Mouse (Mus musculus): ENCODE measurements around the gene Glis3. TPM values are rescaled to one million over a fixed set of nuclear protein-coding genes. Genes with fewer than 3 reads are reported as not detected.
A peak's percentile ranks its signal among the peaks of the same experiment; 100 is the strongest.

The Glis3 gene
- polyA plus RNA-seq, 1 experiment from 2014 or later, result 4.4 TPM

DNA sequence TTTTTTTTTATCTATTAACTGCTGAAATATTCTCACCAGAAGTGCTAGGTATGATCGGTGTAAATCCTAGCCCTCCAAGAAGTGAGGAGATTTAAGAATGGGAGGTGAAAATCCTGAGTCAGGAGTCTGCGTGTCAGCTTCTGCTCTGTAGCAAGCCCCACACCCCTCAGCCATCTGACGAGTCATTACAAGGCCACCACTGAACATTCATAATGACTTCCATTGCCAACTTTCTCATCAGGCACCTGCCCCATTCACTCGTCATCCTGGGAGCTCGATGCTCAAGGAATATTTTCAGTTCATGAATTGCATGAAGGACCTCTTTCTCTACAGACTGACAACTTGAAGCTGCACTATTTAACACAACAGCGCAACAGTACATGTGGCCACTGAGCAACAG is 32.5 kb downstream of the Glis3 start:
- WGBS, result 89% methylated on average over 6 of the region's 6 CpGs
- no peak overlapping the region for H3K27ac ChIP-seq (replicated peaks; ENCODE audit: low read depth, low read length)

DNA sequence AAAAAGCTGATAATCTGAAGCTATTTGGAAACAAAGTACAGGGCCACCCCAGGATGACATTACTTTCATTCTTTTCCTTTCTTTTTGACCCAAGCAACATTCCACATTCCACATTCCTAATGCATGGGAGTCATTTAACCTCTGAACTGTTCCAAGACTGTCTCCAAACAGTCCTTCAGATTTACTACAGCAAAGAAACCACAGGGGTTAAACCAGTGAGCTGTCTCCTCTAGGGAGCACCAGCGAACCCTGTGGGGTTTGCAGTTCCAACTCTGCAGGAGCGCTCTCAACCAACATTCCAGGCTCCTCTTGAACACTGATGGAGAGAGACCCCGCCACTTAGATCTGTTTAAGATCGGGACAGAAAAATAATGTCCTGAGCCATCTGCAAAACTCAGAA is 33.6 kb downstream of the Glis3 start:
- no peak overlapping the region for H3K4me3 ChIP-seq (replicated peaks; ENCODE audit: low read depth, low read length)
- WGBS, result 67% methylated on average over 4 of the region's 4 CpGs
- H3K4me2 ChIP-seq (ENCODE audit: low read length), result no peak overlapping the region
- no peak overlapping the region for H3K27ac ChIP-seq (replicated peaks; ENCODE audit: low read depth, low read length)
- H3K9ac ChIP-seq (replicated peaks; ENCODE audit: low read length), result no peak overlapping the region
- ATAC-seq (ENCODE audit: low FRiP score, low TSS enrichment) (no peak), DNase-seq (no peak)
- H3K9me3 ChIP-seq (ENCODE audit: control insufficient read depth, low read length), result no peaks in the 10 kb centered on the region
- no peaks in the 10 kb centered on the region for H3K36me3 ChIP-seq (ENCODE audit: control insufficient read depth, insufficient read depth, low read length)
- no peaks in the 10 kb centered on the region for H3K27me3 ChIP-seq (ENCODE audit: control insufficient read depth, insufficient read depth, low read length)
- no peaks in the 10 kb centered on the region for H3K4me1 ChIP-seq (ENCODE audit: control insufficient read depth, insufficient read depth, low read length)

More for the DNA sequence above, 32.5 kb downstream of the Glis3 start:
- Histone ChIP-seq H3K4me3 (replicated peaks; ENCODE audit: low read depth, low read length) (no peak overlapping the region), H3K4me1 (ENCODE audit: control insufficient read depth, insufficient read depth, low read length) (no peaks in the 10 kb centered on the region), H3K4me2 (ENCODE audit: low read length) (no peak overlapping the region), H3K9me3 (ENCODE audit: control insufficient read depth, low read length) (no peaks in the 10 kb centered on the region), H3K27me3 (ENCODE audit: control insufficient read depth, insufficient read depth, low read length) (no peaks in the 10 kb centered on the region), H3K36me3 (ENCODE audit: control insufficient read depth, insufficient read depth, low read length) (no peaks in the 10 kb centered on the region), H3K9ac (replicated peaks; ENCODE audit: low read length) (no peak overlapping the region)
- no peak for DNase-seq
- ATAC-seq (ENCODE audit: low FRiP score, low TSS enrichment), result no peak

DNA sequence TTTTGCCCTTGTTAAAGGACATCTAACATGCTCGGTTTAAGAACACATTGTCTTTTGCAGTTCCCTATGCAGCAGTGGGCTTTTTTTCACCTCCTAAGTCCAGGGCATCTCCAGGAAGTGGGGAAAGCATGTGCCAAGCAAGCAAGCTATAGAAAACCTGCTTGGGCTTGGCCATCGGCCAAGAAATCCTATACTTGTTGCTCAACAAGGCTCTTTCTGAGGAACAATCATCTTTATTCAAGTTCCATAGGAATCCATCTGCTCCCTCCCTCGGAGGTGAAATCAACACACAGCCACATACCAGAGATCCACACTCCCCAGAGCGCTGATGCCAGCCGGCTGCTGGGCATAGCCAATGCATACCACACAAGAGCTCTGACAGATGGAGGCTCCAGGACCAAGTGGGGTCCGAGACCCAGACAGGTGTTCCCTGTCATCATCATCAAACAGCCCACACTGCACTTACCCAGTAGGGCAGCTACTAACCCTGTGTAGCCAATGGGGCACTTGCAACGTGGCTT is 39.0 kb downstream of the Glis3 start:
- no peaks in the 10 kb centered on the region for H3K36me3 ChIP-seq (ENCODE audit: control insufficient read depth, insufficient read depth, low read length)
- no peaks in the 10 kb centered on the region for H3K9me3 ChIP-seq (ENCODE audit: control insufficient read depth, low read length)
- peak; percentile 43 for DNase-seq
- no peak overlapping the region for H3K4me3 ChIP-seq (replicated peaks; ENCODE audit: low read depth, low read length)
- 0 out of 2 replicates have a peak, but pooled peaks cover 3% of the 10 kb centered on the region for H3K4me1 ChIP-seq (ENCODE audit: control insufficient read depth, insufficient read depth, low read length)
- no peak for ATAC-seq (ENCODE audit: low FRiP score, low TSS enrichment)
- no peak overlapping the region for H3K9ac ChIP-seq (replicated peaks; ENCODE audit: low read length)
- WGBS, result 61% methylated on average over 7 of the region's 7 CpGs
- no peak overlapping the region for H3K4me2 ChIP-seq (ENCODE audit: low read length)
- H3K27me3 ChIP-seq (ENCODE audit: control insufficient read depth, insufficient read depth, low read length), result no peaks in the 10 kb centered on the region
- no peak overlapping the region for H3K27ac ChIP-seq (replicated peaks; ENCODE audit: low read depth, low read length)

DNA sequence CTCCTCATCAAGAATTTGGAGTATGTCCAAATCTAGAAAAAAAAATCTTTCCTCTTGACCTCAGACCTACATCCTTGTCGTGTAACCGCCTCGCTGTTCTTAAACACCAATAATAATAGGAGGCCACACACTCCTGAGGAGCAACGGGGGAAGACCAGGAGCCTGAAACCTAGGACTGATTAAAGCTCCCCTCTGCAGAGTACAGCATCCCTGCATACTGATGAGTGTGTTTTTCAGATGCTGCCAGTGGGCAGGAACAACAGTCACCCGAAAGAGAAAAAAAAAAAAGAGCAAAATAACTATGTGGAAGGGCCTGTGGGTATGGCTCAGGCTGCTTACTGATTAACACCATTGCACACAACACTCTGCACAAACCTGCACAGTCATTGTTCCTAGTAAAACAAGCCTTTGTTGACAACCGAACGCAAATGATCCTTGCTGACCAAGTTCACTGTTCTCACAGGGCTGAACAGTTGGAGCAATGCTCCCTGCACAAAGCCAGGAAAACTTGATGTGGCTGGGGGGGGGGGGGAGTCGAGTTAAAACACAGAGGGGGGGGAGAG is 43.8 kb downstream of the Glis3 start:
- Histone ChIP-seq H3K9me3 (ENCODE audit: control insufficient read depth, low read length) (no peaks in the 10 kb centered on the region; the same call in 1 of the 2 replicates), H3K9ac (replicated peaks; ENCODE audit: low read length) (no peak overlapping the region), H3K4me1 (ENCODE audit: control insufficient read depth, insufficient read depth, low read length) (0 out of 2 replicates have a peak, but pooled peaks cover 7% of the 10 kb centered on the region), H3K27me3 (ENCODE audit: control insufficient read depth, insufficient read depth, low read length) (no peaks in the 10 kb centered on the region), H3K36me3 (ENCODE audit: control insufficient read depth, insufficient read depth, low read length) (no peaks in the 10 kb centered on the region), H3K27ac (replicated peaks; ENCODE audit: low read depth, low read length) (no peak overlapping the region), H3K4me2 (ENCODE audit: low read length) (no peak overlapping the region), H3K4me3 (replicated peaks; ENCODE audit: low read depth, low read length) (no peak overlapping the region)
- WGBS, result 24% methylated on average over 7 of the region's 8 CpGs
- DNase-seq (peak; percentile 36), ATAC-seq (ENCODE audit: low FRiP score, low TSS enrichment) (no peak)

DNA sequence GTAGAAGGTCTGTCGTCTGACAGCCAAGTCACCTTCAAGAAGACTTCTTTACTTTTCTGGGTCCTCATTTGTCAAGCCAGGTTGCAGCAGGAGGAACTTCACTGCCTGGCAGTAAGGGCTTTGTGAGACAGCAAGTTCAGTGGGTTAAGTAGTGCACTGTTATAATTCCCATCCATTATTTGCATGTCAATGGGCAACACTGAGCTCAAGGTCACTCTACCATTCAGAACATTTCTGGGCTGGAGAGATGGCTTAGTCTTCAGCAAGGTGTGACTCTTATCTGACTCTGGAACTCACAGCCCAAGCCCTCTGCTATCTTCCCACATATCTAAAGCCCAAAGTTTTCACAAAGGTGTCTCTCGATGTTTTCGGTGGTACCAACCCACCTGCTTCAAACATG is 44.9 kb downstream of the Glis3 start:
- Histone ChIP-seq H3K36me3 (ENCODE audit: control insufficient read depth, insufficient read depth, low read length) (no peaks in the 10 kb centered on the region), H3K4me2 (ENCODE audit: low read length) (no peak overlapping the region), H3K27me3 (ENCODE audit: control insufficient read depth, insufficient read depth, low read length) (no peaks in the 10 kb centered on the region), H3K9me3 (ENCODE audit: control insufficient read depth, low read length) (no peaks in the 10 kb centered on the region; the same call in 1 of the 2 replicates), H3K4me3 (replicated peaks; ENCODE audit: low read depth, low read length) (no peak overlapping the region), H3K4me1 (ENCODE audit: control insufficient read depth, insufficient read depth, low read length) (0 out of 2 replicates have a peak, but pooled peaks cover 7% of the 10 kb centered on the region), H3K27ac (replicated peaks; ENCODE audit: low read depth, low read length) (no peak overlapping the region), H3K9ac (replicated peaks; ENCODE audit: low read length) (no peak overlapping the region)
- 96% methylated on average over 3 of the region's 3 CpGs for WGBS
- no peak for ATAC-seq (ENCODE audit: low FRiP score, low TSS enrichment)
- no peak for DNase-seq

DNA sequence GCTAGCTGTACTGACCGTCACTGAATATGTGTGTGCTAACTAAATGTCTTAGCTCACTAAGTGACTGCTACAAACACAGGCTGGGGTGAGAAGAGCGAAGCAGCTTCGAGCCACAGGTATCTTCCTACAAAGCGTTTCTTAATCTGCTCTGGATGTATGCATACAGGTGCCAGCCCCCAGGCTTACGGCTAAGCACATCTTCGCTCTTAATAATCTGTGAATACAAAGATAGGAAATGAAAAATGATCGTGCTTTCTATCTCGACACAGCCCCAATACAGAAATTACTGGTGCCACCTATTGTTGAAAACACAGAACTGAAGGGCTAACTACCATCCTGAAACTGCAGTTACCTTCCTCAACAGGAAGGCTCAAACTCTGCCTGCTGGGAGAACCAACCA is 51.5 kb downstream of the Glis3 start:
- no peak overlapping the region for H3K4me2 ChIP-seq (ENCODE audit: low read length)
- no peaks in the 10 kb centered on the region; the same call in 1 of the 2 replicates for H3K9me3 ChIP-seq (ENCODE audit: control insufficient read depth, low read length)
- no peak overlapping the region for H3K9ac ChIP-seq (replicated peaks; ENCODE audit: low read length)
- H3K27ac ChIP-seq (replicated peaks; ENCODE audit: low read depth, low read length), result no peak overlapping the region
- DNase-seq (peak; percentile 83), ATAC-seq (ENCODE audit: low FRiP score, low TSS enrichment) (no peak)
- no peaks in the 10 kb centered on the region for H3K4me1 ChIP-seq (ENCODE audit: control insufficient read depth, insufficient read depth, low read length)
- no peaks in the 10 kb centered on the region for H3K36me3 ChIP-seq (ENCODE audit: control insufficient read depth, insufficient read depth, low read length)
- H3K4me3 ChIP-seq (replicated peaks; ENCODE audit: low read depth, low read length), result no peak overlapping the region
- no peaks in the 10 kb centered on the region for H3K27me3 ChIP-seq (ENCODE audit: control insufficient read depth, insufficient read depth, low read length)
- WGBS, result 41% methylated on average over 8 of the region's 8 CpGs

DNA sequence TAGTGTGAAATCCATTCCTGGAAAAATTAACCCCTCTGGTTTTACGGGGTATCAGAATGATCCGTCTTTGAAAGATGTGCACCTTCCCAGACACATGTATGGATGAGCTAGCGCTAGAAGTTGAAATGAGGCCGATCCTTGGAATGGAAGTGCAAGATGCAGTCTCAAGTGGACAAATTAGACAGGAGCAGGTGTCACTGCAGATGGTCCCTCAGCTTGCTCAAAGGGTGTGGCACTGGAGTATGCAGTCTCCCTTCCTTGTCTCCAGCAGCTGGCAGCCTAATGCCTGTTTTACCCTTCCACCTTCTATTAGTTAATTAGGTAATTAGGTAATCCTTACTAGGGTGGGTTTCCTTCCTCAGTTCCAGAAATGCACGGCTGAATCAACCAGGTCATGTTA is 53.7 kb downstream of the Glis3 start:
- no peak for DNase-seq
- Histone ChIP-seq H3K36me3 (ENCODE audit: control insufficient read depth, insufficient read depth, low read length) (no peaks in the 10 kb centered on the region), H3K9me3 (ENCODE audit: control insufficient read depth, low read length) (no peaks in the 10 kb centered on the region), H3K4me3 (replicated peaks; ENCODE audit: low read depth, low read length) (no peak overlapping the region), H3K9ac (replicated peaks; ENCODE audit: low read length) (no peak overlapping the region), H3K27ac (replicated peaks; ENCODE audit: low read depth, low read length) (no peak overlapping the region), H3K4me1 (ENCODE audit: control insufficient read depth, insufficient read depth, low read length) (no peaks in the 10 kb centered on the region), H3K27me3 (ENCODE audit: control insufficient read depth, insufficient read depth, low read length) (no peaks in the 10 kb centered on the region), H3K4me2 (ENCODE audit: low read length) (no peak overlapping the region)
- ATAC-seq (ENCODE audit: low FRiP score, low TSS enrichment), result no peak
- 97% methylated on average over 5 of the region's 5 CpGs for WGBS

DNA sequence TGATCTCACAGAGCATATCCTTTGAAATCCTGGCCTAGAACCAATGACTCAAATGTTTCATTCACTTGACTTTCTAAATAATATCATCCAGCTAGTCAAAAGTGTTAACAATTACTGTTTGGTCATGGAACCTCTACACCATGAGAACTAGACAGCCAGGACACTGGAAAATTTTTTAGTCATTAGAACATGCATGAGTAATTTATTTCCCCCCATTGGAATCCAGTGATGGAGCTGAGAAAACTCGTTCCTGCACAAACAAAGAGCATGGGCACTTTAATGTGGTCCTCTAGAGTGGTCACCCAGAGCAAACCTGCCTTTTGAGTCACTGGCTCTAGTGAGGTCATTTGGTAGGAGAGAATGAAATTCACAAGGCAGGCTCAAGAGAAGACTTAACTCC is 55.3 kb downstream of the Glis3 start:
- no peak overlapping the region for H3K9ac ChIP-seq (replicated peaks; ENCODE audit: low read length)
- no peak overlapping the region for H3K4me3 ChIP-seq (replicated peaks; ENCODE audit: low read depth, low read length)
- H3K36me3 ChIP-seq (ENCODE audit: control insufficient read depth, insufficient read depth, low read length), result no peaks in the 10 kb centered on the region
- 81% methylated on average over 1 of the region's 1 CpGs for WGBS
- H3K27me3 ChIP-seq (ENCODE audit: control insufficient read depth, insufficient read depth, low read length), result no peaks in the 10 kb centered on the region
- DNase-seq, result no peak
- no peaks in the 10 kb centered on the region for H3K4me1 ChIP-seq (ENCODE audit: control insufficient read depth, insufficient read depth, low read length)
- ATAC-seq (ENCODE audit: low FRiP score, low TSS enrichment), result no peak
- no peaks in the 10 kb centered on the region for H3K9me3 ChIP-seq (ENCODE audit: control insufficient read depth, low read length)
- no peak overlapping the region for H3K4me2 ChIP-seq (ENCODE audit: low read length)
- no peak overlapping the region for H3K27ac ChIP-seq (replicated peaks; ENCODE audit: low read depth, low read length)

DNA sequence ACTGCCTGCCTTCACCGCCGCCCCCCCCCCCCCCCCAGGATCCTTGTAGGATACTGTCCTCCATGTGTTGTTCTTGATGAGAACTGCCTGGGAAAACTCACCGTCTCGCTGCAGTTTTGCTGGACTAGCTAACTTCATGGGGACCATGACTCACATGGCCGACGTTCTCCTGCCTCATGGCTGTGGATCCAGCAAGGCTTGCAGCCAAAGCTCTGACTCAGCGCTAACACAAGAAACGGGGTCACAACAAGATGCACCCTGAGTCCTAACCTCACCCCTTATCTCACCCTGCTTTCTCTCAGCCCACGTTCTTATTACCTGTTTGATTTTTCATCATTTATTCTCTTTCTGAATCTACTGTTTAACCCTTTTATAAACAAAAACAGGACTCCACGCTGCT is 56.2 kb downstream of the Glis3 start:
- no peaks in the 10 kb centered on the region for H3K4me1 ChIP-seq (ENCODE audit: control insufficient read depth, insufficient read depth, low read length)
- ATAC-seq (ENCODE audit: low FRiP score, low TSS enrichment), result no peak
- H3K27ac ChIP-seq (replicated peaks; ENCODE audit: low read depth, low read length), result no peak overlapping the region
- no peak for DNase-seq
- H3K9me3 ChIP-seq (ENCODE audit: control insufficient read depth, low read length), result no peaks in the 10 kb centered on the region
- H3K27me3 ChIP-seq (ENCODE audit: control insufficient read depth, insufficient read depth, low read length), result 0 out of 2 replicates have a peak, but pooled peaks cover 3% of the 10 kb centered on the region
- no peak overlapping the region for H3K4me3 ChIP-seq (replicated peaks; ENCODE audit: low read depth, low read length)
- no peak overlapping the region for H3K4me2 ChIP-seq (ENCODE audit: low read length)
- no peaks in the 10 kb centered on the region for H3K36me3 ChIP-seq (ENCODE audit: control insufficient read depth, insufficient read depth, low read length)
- 90% methylated on average over 10 of the region's 10 CpGs for WGBS
- H3K9ac ChIP-seq (replicated peaks; ENCODE audit: low read length), result no peak overlapping the region

Measured in midbrain, embryonic 14.5 days (tissue).